Mouse (Mus musculus) heart, embryonic 11.5 days (tissue): Measurements from ENCODE around the gene Hoxd3. TPM values are rescaled to one million over a fixed set of nuclear protein-coding genes. Genes with fewer than 3 reads are reported as not detected.

Source experiments
- ATAC-seq: fragments of 200-750 bp; cut with Nextera tagmentation; replicated peaks from 2 replicates; pipeline ENCODE4 v1.8.0; 2017; ENCODE audit warnings: moderate library complexity; ENCODE audit not compliant: insufficient number of reproducible peaks, low FRiP score, low TSS enrichment
- H3K27ac ChIP-seq: fragments of 300-500 bp; sonication (generic); 2 replicates; pipeline ENCODE4 v1.5.1; 2014; ENCODE audit warnings: mild to moderate bottlenecking, low read depth, low read length
- H3K27me3 ChIP-seq: fragments of 300-500 bp; sonication (generic); 2 replicates; pipeline ENCODE4 v1.6.1; 2014; ENCODE audit warnings: mild to moderate bottlenecking, low read length, mixed read lengths; ENCODE audit not compliant: control insufficient read depth, insufficient read depth
- H3K36me3 ChIP-seq: fragments of 300-500 bp; sonication (generic); 2 replicates; pipeline ENCODE4 v1.6.1; 2014; ENCODE audit warnings: mild to moderate bottlenecking, low read length, moderate library complexity, mixed read lengths; ENCODE audit not compliant: control insufficient read depth, insufficient read depth
- H3K4me1 ChIP-seq: fragments of 300-500 bp; sonication (generic); 2 replicates; pipeline ENCODE4 v1.6.1; 2014; ENCODE audit warnings: low read length; ENCODE audit not compliant: control insufficient read depth, insufficient read depth
- H3K4me2 ChIP-seq: fragments of 300-500 bp; sonication (generic); 2 replicates; pipeline ENCODE4 v1.6.1; 2014; ENCODE audit warnings: mild to moderate bottlenecking, moderate library complexity
- H3K4me3 ChIP-seq: fragments of 300-500 bp; sonication (generic); 2 replicates; pipeline ENCODE4 v1.5.1; 2014; ENCODE audit warnings: low read depth, low read length
- H3K9ac ChIP-seq: fragments of 300-500 bp; sonication (generic); 2 replicates; pipeline ENCODE4 v1.6.1; 2014; ENCODE audit warnings: mild to moderate bottlenecking, low read depth, low read length, moderate library complexity
- H3K9me3 ChIP-seq: fragments of 300-500 bp; sonication (generic); replicated peaks from 2 replicates; pipeline ENCODE4 v1.6.1; 2016; ENCODE audit warnings: low read length; ENCODE audit not compliant: control insufficient read depth
- WGBS: fragments of 180-500 bp; shearing (Covaris S2); extraction: QIAGEN DNeasy Blood & Tissue Kit; methylation state at CpG from one replicate; pipeline ENCODE4 v1.1.7; 2014; ENCODE audit not compliant: insufficient replicate concordance; 5-methylcytosine and 5-hydroxymethylcytosine counted together
- polyA plus RNA-seq: library from polyadenylated mRNA; unstranded; fragments of >200 nt; fragmentation: Nextera tagmentation; extraction: Ambion mirVana; gene quantifications from 2 replicates; pipeline ENCODE4 v1.2.1, GENCODE M21; 2014

Hoxd3 gene
- polyA plus RNA-seq, 1 experiment from 2014 or later, result 3.1 TPM

DNA sequence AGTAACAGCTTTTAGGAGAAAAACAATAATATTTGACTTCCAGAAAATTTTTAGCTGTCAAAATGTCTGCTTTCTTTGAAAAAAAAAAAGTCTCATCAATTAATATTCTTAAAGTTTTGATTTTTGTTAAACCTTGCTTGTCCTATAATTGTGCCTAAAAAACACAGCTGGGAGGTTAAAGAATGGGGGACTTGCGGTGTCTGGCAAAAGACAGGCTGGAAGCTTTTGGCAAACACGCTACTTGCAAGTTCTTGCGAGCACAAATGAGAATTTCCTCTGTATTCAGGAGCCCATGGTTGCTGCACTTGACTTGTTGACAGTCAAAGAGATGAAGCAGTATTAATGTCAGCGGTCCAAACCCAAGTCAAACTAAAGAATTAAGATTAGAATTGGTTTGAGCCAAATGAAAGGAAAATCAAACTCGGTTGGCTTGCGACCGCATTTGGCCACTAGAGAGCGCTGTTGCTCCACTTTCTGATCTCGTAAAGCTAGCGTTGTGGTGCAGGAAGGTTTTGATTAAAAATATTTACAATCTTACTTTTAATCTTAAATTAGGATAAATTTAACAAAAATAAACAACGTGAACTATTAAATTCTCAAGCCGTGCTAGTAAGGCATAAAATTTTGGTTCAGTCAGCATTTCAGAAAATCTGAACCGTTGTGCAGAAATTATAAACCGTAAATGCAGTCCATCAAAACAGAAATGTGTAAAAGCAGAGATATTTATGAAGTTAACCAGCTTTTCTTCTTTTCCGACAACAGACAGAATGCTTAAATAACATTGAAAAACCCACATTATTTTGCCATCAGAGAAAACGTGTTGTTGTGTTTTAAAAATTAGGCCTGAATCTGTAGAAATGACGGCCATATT, 9.5 kb upstream of the Hoxd3 start:
- Histone ChIP-seq H3K9ac (no peak overlapping the region), H3K4me3 (no peak overlapping the region), H3K36me3 (no peaks in the 10 kb centered on the region), H3K27me3 (peaks cover 94% of the 10 kb centered on the region), H3K9me3 (no peaks in the 10 kb centered on the region), H3K27ac (no peak overlapping the region), H3K4me1 (peaks cover 5% of the 10 kb centered on the region), H3K4me2 (no peak overlapping the region)
- 14% methylated on average over 17 of the region's 17 CpGs for WGBS
- no peak for ATAC-seq

DNA sequence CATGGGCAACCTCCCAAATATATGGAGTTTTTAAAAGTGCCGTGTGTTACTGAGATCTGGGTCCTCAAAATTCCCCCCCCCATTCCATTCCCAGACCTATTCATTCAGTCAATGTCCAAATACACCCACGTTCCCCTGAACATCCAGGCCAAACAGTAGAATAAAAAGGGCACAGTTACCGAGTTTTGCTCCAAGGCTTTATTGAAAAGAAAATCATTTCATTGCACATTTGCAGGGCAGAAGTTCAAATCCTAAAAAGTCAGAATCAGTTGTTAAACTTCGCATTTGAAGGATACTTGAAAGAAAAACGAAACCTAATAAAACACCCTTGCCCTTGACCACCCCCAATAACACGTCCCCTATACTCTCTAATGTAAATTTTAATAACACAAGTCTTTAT, 8.9 kb upstream of the Hoxd3 start:
- WGBS, result 21% methylated on average over 6 of the region's 6 CpGs
- no peak for ATAC-seq
- no peaks in the 10 kb centered on the region for H3K36me3 ChIP-seq
- H3K4me3 ChIP-seq, result no peak overlapping the region
- H3K27me3 ChIP-seq, result peaks cover 94% of the 10 kb centered on the region
- peaks cover 5% of the 10 kb centered on the region for H3K4me1 ChIP-seq
- H3K27ac ChIP-seq, result no peak overlapping the region
- no peak overlapping the region for H3K9ac ChIP-seq
- H3K4me2 ChIP-seq, result no peak overlapping the region
- no peaks in the 10 kb centered on the region for H3K9me3 ChIP-seq

GRCm38 (mm10) chr2:74703317-74703716, 8.4 kb upstream of the Hoxd3 start:
- WGBS, result 3% methylated on average over 10 of the region's 10 CpGs
- H3K4me3 ChIP-seq, result no peak overlapping the region
- H3K27me3 ChIP-seq, result peaks cover 94% of the 10 kb centered on the region
- H3K4me1 ChIP-seq, result peaks cover 3% of the 10 kb centered on the region
- H3K9ac ChIP-seq, result no peak overlapping the region
- H3K4me2 ChIP-seq, result no peak overlapping the region
- ATAC-seq, result no peak
- no peak overlapping the region for H3K27ac ChIP-seq
- H3K9me3 ChIP-seq, result no peaks in the 10 kb centered on the region
- H3K36me3 ChIP-seq, result no peaks in the 10 kb centered on the region

DNA sequence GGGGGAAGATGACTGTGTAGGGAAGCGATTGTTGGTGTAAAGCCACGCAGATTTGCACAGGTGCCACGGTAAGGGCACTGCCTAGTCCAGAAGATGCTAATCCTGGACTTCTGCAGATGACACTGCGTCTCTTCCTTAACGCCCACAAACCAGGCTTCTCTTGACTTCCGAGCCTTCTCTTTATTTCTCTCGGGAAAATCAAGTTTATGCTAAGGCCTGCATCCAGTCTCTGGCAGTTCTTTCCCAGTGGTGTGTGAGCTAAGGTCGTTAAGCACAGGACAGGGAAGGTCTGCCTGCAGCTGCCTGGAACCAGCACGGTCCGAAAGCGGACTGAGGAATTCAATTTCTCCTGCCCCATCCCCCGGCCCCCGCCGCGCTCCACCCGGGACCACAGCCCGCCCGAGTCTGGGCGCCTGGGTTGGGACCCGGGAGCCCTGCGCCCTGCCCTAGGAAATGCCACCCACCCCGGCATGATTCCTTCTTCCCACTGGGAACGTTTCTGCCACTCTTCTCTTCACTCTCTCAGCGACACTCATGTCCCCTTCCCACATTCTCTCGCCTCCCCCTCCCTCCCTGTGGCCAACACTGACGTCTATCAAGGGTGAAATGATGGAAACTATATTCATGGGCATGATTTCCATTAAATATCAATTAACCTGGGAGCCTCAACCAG, 7.9 kb upstream of the Hoxd3 start:
- Histone ChIP-seq H3K4me3 (no peak overlapping the region; the same call in 1 of the 2 replicates), H3K27me3 (peaks cover 94% of the 10 kb centered on the region), H3K36me3 (no peaks in the 10 kb centered on the region), H3K27ac (no peak overlapping the region), H3K9ac (no peak overlapping the region), H3K9me3 (no peaks in the 10 kb centered on the region), H3K4me1 (peaks cover 3% of the 10 kb centered on the region), H3K4me2 (no peak overlapping the region)
- no peak for ATAC-seq
- 1% methylated on average over 26 of the region's 26 CpGs for WGBS

GRCm38 (mm10) chr2:74704393-74704998, 7.2 kb upstream of the Hoxd3 start, which contains the start of gene Hoxd8:
Gene Hoxd8, plus strand, starts transcription at chr2:74704615.
- peak within 1 kb of the TSS; percentile 5; the same call in 1 of the 2 replicates for H3K9ac ChIP-seq
- peaks cover 94% of the 10 kb centered on the region for H3K27me3 ChIP-seq
- H3K4me3 ChIP-seq, result peak within 1 kb of the TSS; percentile 49
- ATAC-seq, result no peak
- H3K4me1 ChIP-seq, result peaks cover 3% of the 10 kb centered on the region
- no peak within 1 kb of the TSS for H3K27ac ChIP-seq
- H3K9me3 ChIP-seq, result no peaks in the 10 kb centered on the region
- H3K4me2 ChIP-seq, result peak within 1 kb of the TSS; percentile 80
- H3K36me3 ChIP-seq, result no peaks in the 10 kb centered on the region
- WGBS, result 1% methylated on average over 37 of the region's 52 CpGs

DNA sequence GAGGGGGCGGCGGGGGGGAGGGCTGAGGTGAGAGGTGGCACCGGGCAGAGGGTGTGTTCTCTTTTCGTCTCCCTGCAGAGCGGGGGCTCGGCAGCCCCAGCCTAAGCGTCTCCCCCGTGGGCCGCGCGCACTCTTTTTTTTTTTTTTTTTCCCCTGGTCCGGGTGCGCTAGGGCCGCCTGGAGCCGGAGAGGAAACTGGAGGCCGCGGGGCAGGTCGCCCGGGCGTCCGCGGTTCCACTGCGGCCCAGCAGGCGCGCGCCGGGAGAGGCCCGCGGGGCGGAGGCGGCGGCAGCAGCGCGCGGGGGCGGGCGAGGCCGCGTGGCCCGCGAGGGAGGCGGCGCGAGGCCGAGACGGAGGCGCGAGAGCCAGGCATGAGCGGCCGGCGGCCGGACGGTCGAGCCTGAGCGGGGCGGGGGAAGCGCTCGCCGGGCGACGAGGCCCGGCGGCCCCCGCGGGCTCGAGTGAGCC, 6.7 kb upstream of the Hoxd3 start:
- peaks cover 94% of the 10 kb centered on the region for H3K27me3 ChIP-seq
- under 1% methylated on average over 45 of the region's 66 CpGs for WGBS
- no peaks in the 10 kb centered on the region for H3K36me3 ChIP-seq
- H3K4me2 ChIP-seq, result peak overlapping the region; percentile 80
- H3K9ac ChIP-seq, result peak overlapping the region; percentile 5; the same call in 1 of the 2 replicates
- H3K27ac ChIP-seq, result no peak overlapping the region
- no peaks in the 10 kb centered on the region for H3K9me3 ChIP-seq
- no peak for ATAC-seq
- H3K4me3 ChIP-seq, result peak overlapping the region; percentile 49
- H3K4me1 ChIP-seq, result peaks cover 3% of the 10 kb centered on the region

DNA sequence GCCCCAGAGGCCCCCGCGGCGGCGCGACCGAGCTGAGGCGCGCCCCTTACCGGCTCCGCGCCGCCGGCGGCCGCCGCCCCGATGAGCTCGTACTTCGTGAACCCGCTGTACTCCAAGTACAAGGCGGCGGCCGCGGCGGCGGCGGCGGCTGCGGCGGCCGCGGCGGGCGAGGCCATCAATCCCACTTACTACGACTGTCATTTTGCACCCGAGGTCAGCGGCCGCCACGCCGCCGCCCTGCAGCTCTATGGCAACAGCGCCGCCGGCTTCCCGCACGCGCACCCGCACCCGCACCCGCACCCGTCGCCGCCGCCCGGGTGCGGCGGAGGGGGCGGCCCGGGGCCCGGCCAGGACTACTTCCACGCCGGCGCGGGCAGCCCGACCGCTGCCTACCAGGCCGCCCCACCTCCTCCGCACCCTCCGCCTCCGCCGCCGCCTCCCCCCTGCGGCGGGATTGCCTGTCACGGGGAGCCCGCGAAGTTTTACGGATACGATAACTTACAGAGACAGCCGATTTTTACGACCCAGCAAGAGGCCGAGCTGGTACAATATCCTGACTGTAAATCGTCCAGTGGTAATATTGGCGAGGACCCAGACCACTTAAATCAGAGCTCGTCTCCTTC, 6.1 kb upstream of the Hoxd3 start:
- peak overlapping the region; percentile 80 for H3K4me2 ChIP-seq
- peak; percentile 35; the same call in 1 of the 2 replicates for ATAC-seq

GRCm38 (mm10) chr2:74706393-74706960, 5.2 kb upstream of the Hoxd3 start:
- no peak overlapping the region for H3K9ac ChIP-seq
- no peak for ATAC-seq
- no peak overlapping the region for H3K4me3 ChIP-seq
- peaks cover 3% of the 10 kb centered on the region for H3K4me1 ChIP-seq
- H3K27me3 ChIP-seq, result peaks cover 92% of the 10 kb centered on the region
- 2% methylated on average over 13 of the region's 13 CpGs for WGBS
- H3K36me3 ChIP-seq, result no peaks in the 10 kb centered on the region
- H3K9me3 ChIP-seq, result no peaks in the 10 kb centered on the region
- no peak overlapping the region for H3K4me2 ChIP-seq
- no peak overlapping the region for H3K27ac ChIP-seq

More for the DNA sequence above, 6.1 kb upstream of the Hoxd3 start:
- Histone ChIP-seq H3K9ac (peak overlapping the region; percentile 5; the same call in 1 of the 2 replicates), H3K36me3 (no peaks in the 10 kb centered on the region), H3K4me3 (peak overlapping the region; percentile 49), H3K27me3 (peaks cover 94% of the 10 kb centered on the region), H3K27ac (no peak overlapping the region), H3K9me3 (no peaks in the 10 kb centered on the region), H3K4me1 (peaks cover 3% of the 10 kb centered on the region)
- under 1% methylated on average over 55 of the region's 85 CpGs for WGBS
